In genomic region chr10:79683726-79684640, GRCm38 (mm10) we compare ENCODE assay signal across 8 mouse cellular contexts. TPM values are rescaled to one million over a fixed set of nuclear protein-coding genes. Genes with fewer than 3 reads are reported as not detected.
A peak's percentile ranks its signal among the peaks of the same experiment; 100 is the strongest.
DNase-seq lines count a peak whose midpoint lies in the region; ATAC-seq and TF ChIP-seq lines count a peak whose summit lies in the region.

No protein-coding gene starts in this region.

- H3K27me3 ChIP-seq in embryonic facial prominence, embryonic 10.5 days (replicated peaks; ENCODE audit: low read depth, poor library complexity, severe bottlenecking): no peaks in the 10 kb centered on the region
- H3K27me3 ChIP-seq in heart, embryonic 14.5 days (ENCODE audit: control insufficient read depth, insufficient read depth, low read length): no peaks in the 10 kb centered on the region
- H3K27me3 ChIP-seq in liver, adult 2 months (ENCODE audit: control insufficient read depth, insufficient read depth, low read length): no peaks in the 10 kb centered on the region

- WGBS in embryonic facial prominence, embryonic 10.5 days: 87% methylated on average over 6 of the region's 6 CpGs
- WGBS in heart, embryonic 14.5 days: 67% methylated on average over 6 of the region's 6 CpGs
- WGBS in liver, adult 2 months: 32% methylated on average over 6 of the region's 6 CpGs

- H3K4me2 ChIP-seq in heart, embryonic 14.5 days (ENCODE audit: low read length): peak overlapping the region; percentile 71

- ATAC-seq in heart, embryonic 14.5 days (ENCODE audit: insufficient number of reproducible peaks, insufficient read depth, low FRiP score, low read depth): no peak

- peaks cover 23% of the 10 kb centered on the region; the same call in 1 of the 2 replicates for H3K79me2 ChIP-seq in liver, adult 2 months (ENCODE audit: control insufficient read depth, insufficient read depth, low read length)

- TF ChIP-seq CTCF in liver, adult 2 months (IDR thresholded peaks at IDR 0.05; ENCODE audit: low read depth, low read length): no peak

- H3K4me1 ChIP-seq in embryonic facial prominence, embryonic 10.5 days: peaks cover 26% of the 10 kb centered on the region
- H3K4me1 ChIP-seq in heart, embryonic 14.5 days (ENCODE audit: control insufficient read depth in 2 of 2, insufficient read depth in 2 of 2, low read length in 2 of 2): peaks cover 27 to 39% of the 10 kb centered on the region in 2 experiments
- peaks cover 22% of the 10 kb centered on the region for H3K4me1 ChIP-seq in liver, adult 2 months (ENCODE audit: control insufficient read depth, insufficient read depth, low read length)

- no peak for TF ChIP-seq POLR2A in liver, adult 2 months (IDR thresholded peaks at IDR 0.05; ENCODE audit: extremely low read depth, insufficient read depth, low read length)

- H3K36me3 ChIP-seq in embryonic facial prominence, embryonic 10.5 days (replicated peaks): peaks cover 55% of the 10 kb centered on the region
- H3K36me3 ChIP-seq in heart, embryonic 14.5 days (ENCODE audit: control insufficient read depth, insufficient read depth, low read length): peaks cover 54% of the 10 kb centered on the region
- H3K36me3 ChIP-seq in liver, adult 2 months (ENCODE audit: control insufficient read depth, insufficient read depth, low read length): peaks cover 18% of the 10 kb centered on the region

- H3K9me3 ChIP-seq in embryonic facial prominence, embryonic 10.5 days: no peaks in the 10 kb centered on the region
- H3K9me3 ChIP-seq in heart, embryonic 14.5 days (ENCODE audit: control insufficient read depth, low read length): no peaks in the 10 kb centered on the region

- H3K9ac ChIP-seq in heart, embryonic 14.5 days (ENCODE audit: low read length): peak overlapping the region; percentile 92
- H3K9ac ChIP-seq in liver, adult 2 months (ENCODE audit: low read depth, low read length): peak overlapping the region; percentile 95

- peak; percentile 98 for DNase-seq in heart, adult 11 months
- no peak for DNase-seq in heart, postnatal 4 days
- no peak for DNase-seq in embryonic facial prominence, embryonic 10.5 days (ENCODE audit: low spot score)
- peak; percentile 88 for DNase-seq in liver, adult 2 months (ENCODE audit: extremely low read depth, low read depth, low spot score)
- no peak for DNase-seq in frontal cortex, adult 2 months (ENCODE audit: extremely low spot score in 1 of 2, low spot score in 1 of 2)
- DNase-seq in thymus, postnatal 10 days (ENCODE audit: low spot score in 2 of 2): no peak
- DNase-seq in thymus, postnatal 25 days: no peak

- H3K27ac ChIP-seq in embryonic facial prominence, embryonic 10.5 days (replicated peaks): peak overlapping the region; percentile 82; the same call in 1 of the 2 replicates
- peak overlapping the region; percentile 18 to 88; a peak in 3 of 4 replicates for H3K27ac ChIP-seq in heart, embryonic 14.5 days (replicated peaks in 1 of 2; ENCODE audit: control insufficient read depth in 1 of 2, insufficient read depth in 1 of 2, low read depth in 2 of 2, low read length in 2 of 2)
- peak overlapping the region; percentile 85 for H3K27ac ChIP-seq in liver, adult 2 months (replicated peaks; ENCODE audit: insufficient read depth, low read depth, low read length)

- peak overlapping the region; percentile 67 for H3K4me3 ChIP-seq in embryonic facial prominence, embryonic 10.5 days
- H3K4me3 ChIP-seq in heart, embryonic 14.5 days (ENCODE audit: control insufficient read depth in 1 of 2, insufficient read depth in 1 of 2, low read depth in 1 of 2, low read length in 2 of 2): peak overlapping the region in 1 of 2 experiments; percentile 77; a peak in 2 of 4 replicates
- H3K4me3 ChIP-seq in liver, adult 2 months (ENCODE audit: insufficient read depth, low read depth, low read length): peak overlapping the region; percentile 100

RNA-seq across cellular contexts. Expression of gene Cdc34, which starts 2.0 kb away (rescaled TPM):
- 100 to 1,000 TPM; 134 to 145 TPM for total RNA-seq in heart, postnatal 4 days (2021)
- polyA plus RNA-seq in embryonic facial prominence, embryonic 10.5 days (2016; fragmentation: Nextera tagmentation; extraction: Ambion mirVana): 240 and 250 TPM in 2 replicates
- polyA plus RNA-seq in heart, embryonic 14.5 days (2014; fragmentation: Nextera tagmentation; extraction: Ambion mirVana): 106 and 109 TPM in 2 replicates
- 82.1 and 91.1 TPM in 2 replicates for total RNA-seq in liver, adult 2 months (2014; rRNA removed)
- 215 and 222 TPM in 2 replicates for polyA plus RNA-seq in liver, adult 2 months (2012; rRNA removed)
- polyA plus RNA-seq in frontal cortex, adult 2 months (2012; rRNA removed): 96.3 and 111 TPM in 2 replicates

RNA-seq across cellular contexts. Expression of gene Gzmm, which starts 4.8 kb away (rescaled TPM):
- total RNA-seq in heart, postnatal 4 days (2021): 1 to 10 TPM; 2.9 to 3.7 TPM
- 0.88 and 1.5 TPM in 2 replicates for polyA plus RNA-seq in embryonic facial prominence, embryonic 10.5 days (2016; fragmentation: Nextera tagmentation; extraction: Ambion mirVana)
- 0.77 and 0.94 TPM in 2 replicates for polyA plus RNA-seq in heart, embryonic 14.5 days (2014; fragmentation: Nextera tagmentation; extraction: Ambion mirVana)
- 0.09 and 0.34 TPM in 2 replicates for total RNA-seq in liver, adult 2 months (2014; rRNA removed)
- 0.09 and 0.37 TPM in 2 replicates for polyA plus RNA-seq in liver, adult 2 months (2012; rRNA removed)
- 1.8 and 2.1 TPM in 2 replicates for polyA plus RNA-seq in frontal cortex, adult 2 months (2012; rRNA removed)

RNA-seq across cellular contexts. Expression of gene Tpgs1, which starts 14.8 kb away (rescaled TPM):
- 10 to 100 TPM; 18.8 to 20.3 TPM for total RNA-seq in heart, postnatal 4 days (2021)
- polyA plus RNA-seq in embryonic facial prominence, embryonic 10.5 days (2016; fragmentation: Nextera tagmentation; extraction: Ambion mirVana): 62.6 and 63.5 TPM in 2 replicates
- polyA plus RNA-seq in heart, embryonic 14.5 days (2014; fragmentation: Nextera tagmentation; extraction: Ambion mirVana): 44.5 and 48.2 TPM in 2 replicates
- total RNA-seq in liver, adult 2 months (2014; rRNA removed): 18.2 and 24.4 TPM in 2 replicates
- 48.5 and 58.9 TPM in 2 replicates for polyA plus RNA-seq in liver, adult 2 months (2012; rRNA removed)
- polyA plus RNA-seq in frontal cortex, adult 2 months (2012; rRNA removed): 89.4 and 92.3 TPM in 2 replicates

RNA-seq across cellular contexts. Expression of gene Madcam1, which starts 19.6 kb away (rescaled TPM):
- under 1 TPM; 0.36 to 0.67 TPM for total RNA-seq in heart, postnatal 4 days (2021)
- 2.5 and 3.2 TPM in 2 replicates for polyA plus RNA-seq in embryonic facial prominence, embryonic 10.5 days (2016; fragmentation: Nextera tagmentation; extraction: Ambion mirVana)
- polyA plus RNA-seq in heart, embryonic 14.5 days (2014; fragmentation: Nextera tagmentation; extraction: Ambion mirVana): 1.00 and 1.8 TPM in 2 replicates
- 0.60 TPM in 1 of 2 replicates, not detected in the other for total RNA-seq in liver, adult 2 months (2014; rRNA removed)
- polyA plus RNA-seq in liver, adult 2 months (2012; rRNA removed): not detected in 2 replicates
- not detected in 2 replicates for polyA plus RNA-seq in frontal cortex, adult 2 months (2012; rRNA removed)

RNA-seq across cellular contexts. Expression of gene Bsg, which starts 20.3 kb away (rescaled TPM):
- total RNA-seq in heart, postnatal 4 days (2021): 100 to 1,000 TPM; 793 to 876 TPM
- 591 and 608 TPM in 2 replicates for polyA plus RNA-seq in embryonic facial prominence, embryonic 10.5 days (2016; fragmentation: Nextera tagmentation; extraction: Ambion mirVana)
- 989 and 1,200 TPM in 2 replicates for polyA plus RNA-seq in heart, embryonic 14.5 days (2014; fragmentation: Nextera tagmentation; extraction: Ambion mirVana)
- total RNA-seq in liver, adult 2 months (2014; rRNA removed): 652 and 839 TPM in 2 replicates
- polyA plus RNA-seq in liver, adult 2 months (2012; rRNA removed): 523 and 643 TPM in 2 replicates
- polyA plus RNA-seq in frontal cortex, adult 2 months (2012; rRNA removed): 1,126 and 1,227 TPM in 2 replicates

Comparison
In these comparisons a context has a peak if more than half of its experiments do, and no peak if none do; other contexts are left out.
1. DNase-seq: peak in heart, adult 11 months (single experiment) and liver, adult 2 months (single experiment); none in heart, postnatal 4 days (single experiment), embryonic facial prominence, embryonic 10.5 days (single experiment), frontal cortex, adult 2 months (0 of 2), thymus, postnatal 10 days (0 of 2) and thymus, postnatal 25 days (single experiment).
2. Peak in every context shown above with its lines, with median percentiles within 50 percentile points of each other: H3K27ac ChIP-seq.